ENCODE assay signal across 9 mouse cellular contexts in genomic region chr14:8309621-8310141, GRCm38 (mm10). TPM values are rescaled to one million over a fixed set of nuclear protein-coding genes. Genes with fewer than 3 reads are reported as not detected.
DNase-seq lines count a peak whose midpoint lies in the region; ATAC-seq and TF ChIP-seq lines count a peak whose summit lies in the region.
"Had no signal": no experiment of that assay in that cellular context is flagged by ENCODE, and none has a peak within 500 bp of the region (broad histone marks: within the 10 kb centered on the region; RNA-seq: fewer than 3 reads in every experiment).

No protein-coding gene starts in this region.

- H3K4me3 ChIP-seq in layer of hippocampus, adult 2 months: peak overlapping the region; percentile 58
- no peak overlapping the region for H3K4me3 ChIP-seq in midbrain, embryonic 15.5 days
- H3K4me3 ChIP-seq: midbrain, embryonic 12.5 days had no signal

- peak; percentile 61 for ATAC-seq in midbrain, embryonic 15.5 days (replicated peaks)
- ATAC-seq in activated CD4-positive, CD25-positive, alpha-beta regulatory T cell, adult 4 months: no peak
- ATAC-seq in cerebellum, adult (ENCODE audit: insufficient number of reproducible peaks, low FRiP score, low TSS enrichment): no peak; the same call in 1 of the 2 replicates

- peak overlapping the region; percentile 89 for H3K27ac ChIP-seq in layer of hippocampus, adult 2 months
- H3K27ac ChIP-seq in midbrain, embryonic 15.5 days: no peak overlapping the region
- H3K27ac ChIP-seq: midbrain, embryonic 12.5 days had no signal

- intact Hi-C loops in left cerebral cortex, postnatal 4 days (cut with DNase I): loop anchor here (10.0 kb wide), 1 partner anchor 95 kb away; the partner anchor contains the start of gene Kctd6

- no peaks in the 10 kb centered on the region for H3K9me3 ChIP-seq in midbrain, embryonic 15.5 days
- H3K9me3 ChIP-seq: midbrain, embryonic 12.5 days had no signal

- no peak overlapping the region for H3K9ac ChIP-seq in midbrain, embryonic 15.5 days
- H3K9ac ChIP-seq: midbrain, embryonic 12.5 days had no signal

- no peaks in the 10 kb centered on the region for H3K36me3 ChIP-seq in midbrain, embryonic 15.5 days (replicated peaks)
- H3K36me3 ChIP-seq: midbrain, embryonic 12.5 days had no signal

- DNase-seq in left cerebral cortex, adult 11 months (ENCODE audit: low spot score): peak; percentile 46
- no peak for DNase-seq in left cerebral cortex, postnatal 4 days
- peak; percentile 97 for DNase-seq in heart, adult 11 months
- peak; percentile 43 to 46 for DNase-seq in layer of hippocampus, adult 2 months (ENCODE audit: low spot score in 2 of 2)
- no peak for DNase-seq in adrenal gland, adult 8-10 months

- H3K27me3 ChIP-seq in midbrain, embryonic 15.5 days (replicated peaks): peaks cover 4% of the 10 kb centered on the region; the same call in 1 of the 2 replicates

- H3K4me1 ChIP-seq in midbrain, embryonic 15.5 days: no peaks in the 10 kb centered on the region

- 13% methylated on average over 9 of the region's 9 CpGs for WGBS in midbrain, embryonic 15.5 days

- H3K4me2 ChIP-seq in midbrain, embryonic 15.5 days: no peak overlapping the region
- H3K4me2 ChIP-seq: midbrain, embryonic 12.5 days had no signal

- no peak for TF ChIP-seq CTCF in layer of hippocampus, adult 2 months (conservative IDR thresholded peaks at IDR 0.05)

RNA-seq across cellular contexts. Expression of gene Fam107a, which starts 8.1 kb away (rescaled TPM):
- total RNA-seq in left cerebral cortex, postnatal 4 days (2021): 1 to 10 TPM; 3.3 to 3.5 TPM
- 100 to 1,000 TPM; 275 to 282 TPM for total RNA-seq in layer of hippocampus, adult 2 months (2021)
- 0.66 and 0.68 TPM in 2 replicates for polyA plus RNA-seq in midbrain, embryonic 15.5 days (2015; fragmentation: Nextera tagmentation; extraction: Ambion mirVana)
- polyA plus RNA-seq in activated CD4-positive, CD25-positive, alpha-beta regulatory T cell, adult 4 months (2017; shearing (Covaris generic)): not detected
- 1 to 10 TPM; 3.7 to 6.7 (median 5.6) TPM for total RNA-seq in adrenal gland, adult 8-10 months (2022)

RNA-seq across cellular contexts. Expression of gene Acox2, which starts 50.5 kb away (rescaled TPM):
- under 1 TPM; 0.72 TPM for total RNA-seq in left cerebral cortex, postnatal 4 days (2021)
- not detected for total RNA-seq in layer of hippocampus, adult 2 months (2021)
- polyA plus RNA-seq in midbrain, embryonic 15.5 days (2015; fragmentation: Nextera tagmentation; extraction: Ambion mirVana): not detected in 2 replicates
- polyA plus RNA-seq in activated CD4-positive, CD25-positive, alpha-beta regulatory T cell, adult 4 months (2017; shearing (Covaris generic)): not detected
- total RNA-seq in adrenal gland, adult 8-10 months (2022): under 1 TPM in 3 of 4 experiments, not detected in 1; 0.21 to 0.46 (median 0.26) TPM
- polyA plus RNA-seq: midbrain, embryonic 12.5 days had no signal

Comparison
In these comparisons a context has a peak if more than half of its experiments do, and no peak if none do; other contexts are left out.
1. DNase-seq: peak in left cerebral cortex, adult 11 months (single experiment), heart, adult 11 months (single experiment) and layer of hippocampus, adult 2 months (2 of 2); none in left cerebral cortex, postnatal 4 days (single experiment) and adrenal gland, adult 8-10 months (single experiment).
2. RNA of gene Fam107a, which starts 8.1 kb away (total RNA-seq): 275 to 282 TPM in layer of hippocampus, adult 2 months; 3.7 to 6.7 TPM in adrenal gland, adult 8-10 months and 3.3 to 3.5 TPM in left cerebral cortex, postnatal 4 days; every median in the first group is over 10 times any median in the second.